Mouse (Mus musculus) mouse embryonic stem cell (cell line): Measurements from ENCODE around the gene Tnik.

ENCODE experiments used
- in situ Hi-C, 2 experiments: fragments of 300-500 bp; cut with MboI; formaldehyde crosslinking; loops; 1 replicate in 1 of 2; 3 replicates in 1 of 2; pipeline ENCODE4 v1.14.3; 2019 to 2020; ENCODE audit warnings: low sequenced_read_pairs in 2 of 2, low pct_unique_long_range_greater_than_20kb in 1 of 2, mixed read lengths in 1 of 2; ENCODE audit not compliant: unreplicated experiment in 1 of 2

The Tnik gene

GRCm38 (mm10) chr3:28263002-28263947 is at the start of gene Tnik:
Gene Tnik, plus strand, starts transcription at chr3:28263214.
- in situ Hi-C loops, result no loop called here

GRCm38 (mm10) chr3:28214886-28215311 is 48.1 kb upstream of the Tnik start:
- in situ Hi-C loops, result no loop called here

- in situ Hi-C loops, result no loop called here
These were observed 46.0 kb upstream of the Tnik start for GRCm38 (mm10) chr3:28217001-28217400.

- in situ Hi-C loops, result no loop called here
These were observed 43.5 kb upstream of the Tnik start for GRCm38 (mm10) chr3:28219533-28219932.

- in situ Hi-C loops, result no loop called here
These were observed 43.0 kb upstream of the Tnik start for GRCm38 (mm10) chr3:28219964-28220363.

GRCm38 (mm10) chr3:28224437-28225356 is 38.3 kb upstream of the Tnik start:
- in situ Hi-C loops, result no loop called here

- in situ Hi-C loops, result no loop called here
These were observed 37.6 kb upstream of the Tnik start for GRCm38 (mm10) chr3:28225357-28225905.

GRCm38 (mm10) chr3:28226181-28226580 is 36.8 kb upstream of the Tnik start:
- in situ Hi-C loops, result no loop called here

- in situ Hi-C loops, result no loop called here
These were observed 34.1 kb upstream of the Tnik start for GRCm38 (mm10) chr3:28228930-28229329.

- in situ Hi-C loops, result no loop called here
These were observed 33.5 kb upstream of the Tnik start for GRCm38 (mm10) chr3:28229503-28229902.

- in situ Hi-C loops, result no loop called here
These were observed 30.1 kb upstream of the Tnik start for GRCm38 (mm10) chr3:28232885-28233284.

GRCm38 (mm10) chr3:28234179-28234578 is 28.8 kb upstream of the Tnik start:
- in situ Hi-C loops, result no loop called here

- in situ Hi-C loops, result no loop called here
These were observed 26.3 kb upstream of the Tnik start for GRCm38 (mm10) chr3:28236689-28237088.

- in situ Hi-C loops, result no loop called here
These were observed 24.9 kb upstream of the Tnik start for GRCm38 (mm10) chr3:28238136-28238535.

- in situ Hi-C loops, result no loop called here
These were observed 20.5 kb upstream of the Tnik start for GRCm38 (mm10) chr3:28242561-28242960.

GRCm38 (mm10) chr3:28244244-28244890 is 18.6 kb upstream of the Tnik start:
- in situ Hi-C loops, result no loop called here

GRCm38 (mm10) chr3:28248255-28248957 is 14.6 kb upstream of the Tnik start:
- in situ Hi-C loops, result no loop called here

- in situ Hi-C loops, result no loop called here
These were observed 7.3 kb upstream of the Tnik start for GRCm38 (mm10) chr3:28255711-28256110.
